Comparison of ENCODE assay signal across 17 mouse cellular contexts in the genomic region with DNA sequence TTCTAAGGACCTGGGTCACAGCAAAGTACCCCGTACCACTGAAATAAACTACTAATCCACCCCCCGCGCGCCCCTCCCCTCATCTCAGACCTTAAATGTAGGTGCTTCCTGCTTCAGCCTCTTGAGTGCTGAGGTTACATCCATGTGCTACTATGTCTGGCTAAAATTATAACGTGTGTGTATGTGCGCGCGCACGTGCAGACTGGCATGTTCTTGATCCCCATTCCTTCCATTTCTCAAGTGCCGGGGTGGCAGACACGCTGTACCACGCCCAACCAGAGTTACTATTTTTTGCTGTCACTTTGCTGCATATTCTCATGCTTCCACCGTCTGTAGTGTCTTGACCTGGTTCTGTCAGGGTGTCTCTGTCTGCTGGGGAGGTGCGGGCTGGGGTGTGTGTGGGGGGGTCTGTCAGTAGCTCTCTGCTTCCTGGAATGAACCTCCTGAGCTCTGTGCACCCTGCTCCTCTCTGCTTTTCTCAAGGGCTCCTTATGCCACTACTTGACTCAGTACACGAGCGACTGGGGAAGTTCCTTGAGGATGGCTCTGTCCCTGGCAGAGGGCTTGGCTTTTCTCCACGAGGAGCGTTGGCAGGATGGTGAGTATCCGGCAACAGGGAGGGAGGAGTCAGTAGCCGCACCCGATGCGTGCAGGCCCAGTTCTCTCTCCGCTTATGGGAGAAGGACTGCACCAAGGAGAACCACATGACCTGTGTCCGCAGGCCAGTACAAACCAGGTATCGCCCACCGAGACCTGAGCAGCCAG. TPM values are rescaled to one million over a fixed set of nuclear protein-coding genes. Genes with fewer than 3 reads are reported as not detected.
DNase-seq lines count a peak whose midpoint lies in the region; TF ChIP-seq lines count a peak whose summit lies in the region.
"Had no signal": no experiment of that assay in that cellular context is flagged by ENCODE, and none has a peak within 500 bp of the region (broad histone marks: within the 10 kb centered on the region; RNA-seq: fewer than 3 reads in every experiment).

No protein-coding gene starts in this region.

- TF ChIP-seq POLR2A in lung, adult 2 months (IDR thresholded peaks at IDR 0.05; ENCODE audit: borderline replicate concordance, extremely low read depth, low read depth, low read length) = no peak

- peak; percentile 22 for DNase-seq in left cerebral cortex, adult 11 months (ENCODE audit: low spot score)
- no peak for DNase-seq in left cerebral cortex, adult 8-10 months (ENCODE audit: low spot score in 2 of 2)
- peak; percentile 87 for DNase-seq in MN1 (ENCODE audit: low spot score)
- no peak for DNase-seq in lung, adult 2 months
- DNase-seq in telencephalon, adult 2 months (ENCODE audit: low read depth, low spot score) = peak; percentile 18
- no peak for DNase-seq in frontal cortex, postnatal 10 days (ENCODE audit: low spot score in 2 of 2)
- no peak for DNase-seq in cerebellum, adult 9-11 months
- DNase-seq: heart, postnatal 36 days; thymus, adult 2 months had no signal

- peak overlapping the region; percentile 3 for H3K4me3 ChIP-seq in lung, adult 2 months (replicated peaks; ENCODE audit: extremely low read depth, low read depth, low read length)
- H3K4me3 ChIP-seq: heart, embryonic 10.5 days; liver, embryonic 12.5 days; megakaryocyte, embryonic 14.5 days; neural tube, embryonic 15.5 days had no signal

- H3K4me1 ChIP-seq in lung, adult 2 months (ENCODE audit: control insufficient read depth, insufficient read depth, low read length) = no peaks in the 10 kb centered on the region
- H3K4me1 ChIP-seq: neural tube, embryonic 15.5 days had no signal

- WGBS in lung, adult 2 months = 59% methylated on average over 26 of the region's 26 CpGs

- no peak for TF ChIP-seq CTCF in lung, adult 2 months (IDR thresholded peaks at IDR 0.05; ENCODE audit: insufficient read depth, low read length)

RNA-seq across cellular contexts. Expression of a gene that starts 6.7 kb away (rescaled TPM):
- total RNA-seq in left cerebral cortex, adult 8-10 months (2022) = 1 to 10 TPM in 1 of 4 experiments, under 1 TPM in 3; 0.73 to 2.0 (median 0.92) TPM
- polyA plus RNA-seq in lung, adult 2 months (2012; rRNA removed) = 20.8 and 21.1 TPM in 2 replicates

RNA-seq across cellular contexts. Expression of a gene that starts 7.0 kb away (rescaled TPM):
- 10 to 100 TPM; 42.3 to 53.7 (median 44.3) TPM for total RNA-seq in left cerebral cortex, adult 8-10 months (2022)
- 216 and 271 TPM in 2 replicates for polyA plus RNA-seq in lung, adult 2 months (2012; rRNA removed)

RNA-seq across cellular contexts. Expression of a gene that starts 18.5 kb away (rescaled TPM):
- total RNA-seq in left cerebral cortex, adult 8-10 months (2022) = 100 to 1,000 TPM; 481 to 511 (median 488) TPM
- 378 and 395 TPM in 2 replicates for polyA plus RNA-seq in lung, adult 2 months (2012; rRNA removed)

RNA-seq across cellular contexts. Expression of a gene that starts 45.9 kb away (rescaled TPM):
- total RNA-seq in left cerebral cortex, adult 8-10 months (2022) = 10 to 100 TPM; 30.3 to 44.7 (median 38.7) TPM
- 18.5 and 20.0 TPM in 2 replicates for polyA plus RNA-seq in lung, adult 2 months (2012; rRNA removed)

RNA-seq across cellular contexts. Expression of a gene that starts 51.7 kb away (rescaled TPM):
- not detected for total RNA-seq in left cerebral cortex, adult 8-10 months (2022)
- polyA plus RNA-seq in lung, adult 2 months (2012; rRNA removed) = not detected in 2 replicates
- total RNA-seq: adrenal gland, postnatal 36 days; heart, postnatal 36 days; hindbrain, postnatal 0 days; left cerebral cortex, postnatal 25 days had no signal
- polyA plus RNA-seq: CD4-positive, CD25-positive, alpha-beta regulatory T cell, adult 4 months; heart, embryonic 10.5 days; liver, embryonic 12.5 days; thymus, adult 2 months had no signal

Comparison
In these comparisons a context has a peak if more than half of its experiments do, and no peak if none do; other contexts are left out.
1. DNase-seq: peak in left cerebral cortex, adult 11 months (single experiment), MN1 (single experiment) and telencephalon, adult 2 months (single experiment); none in left cerebral cortex, adult 8-10 months (0 of 2), lung, adult 2 months (single experiment), frontal cortex, postnatal 10 days (0 of 2) and cerebellum, adult 9-11 months (single experiment).